Mouse (Mus musculus): ENCODE data around the gene Cdkl2. TPM values are rescaled to one million over a fixed set of nuclear protein-coding genes. Genes with fewer than 3 reads are reported as not detected.

The Cdkl2 gene
- polyA plus RNA-seq, 1 experiment, result 5.8 TPM

DNA sequence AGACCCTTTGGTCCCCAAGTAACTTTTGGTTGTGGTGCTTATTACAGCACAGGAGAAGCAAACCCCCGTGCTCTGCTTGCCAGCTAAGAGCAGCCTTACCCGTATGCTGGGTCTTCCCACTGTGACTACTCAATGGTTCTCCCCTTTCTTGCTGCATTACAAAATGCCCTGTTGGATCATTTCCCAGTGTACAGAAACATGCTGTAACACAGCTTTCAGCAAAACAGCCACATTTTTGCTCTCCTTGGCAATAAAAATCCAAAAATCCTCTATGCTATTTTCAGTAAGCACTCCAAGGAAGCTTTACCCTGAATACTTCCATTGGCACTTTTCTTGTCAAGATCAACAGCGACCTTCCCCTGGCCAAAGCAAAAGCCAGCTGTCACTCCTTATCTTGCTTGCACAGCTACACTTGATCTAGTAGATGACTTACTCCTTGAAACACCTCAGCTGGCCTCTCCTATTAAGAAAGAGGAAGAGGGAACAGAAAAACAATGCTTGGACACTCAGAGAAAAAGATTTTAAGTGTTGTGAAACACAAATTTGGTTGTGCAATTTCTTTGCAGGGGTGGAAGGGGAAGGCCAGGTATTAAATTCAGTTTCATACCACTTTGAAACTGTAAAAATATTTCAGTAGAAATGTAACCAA lies 83.0 kb downstream of the Cdkl2 start:
- Histone ChIP-seq H3K4me3 (ENCODE audit: insufficient read depth, low read length) (peak overlapping the region; percentile 54), H3K4me1 (ENCODE audit: control insufficient read depth, insufficient read depth, low read length) (peaks cover 18% of the 10 kb centered on the region), H3K27ac (ENCODE audit: insufficient read depth, low read depth, low read length) (peak overlapping the region; percentile 93)
- TF ChIP-seq POLR2A (IDR thresholded peaks at IDR 0.05; ENCODE audit: borderline replicate concordance, low read depth, low read length), result no peak
- no peak for TF ChIP-seq CTCF (IDR thresholded peaks at IDR 0.05; ENCODE audit: low read depth, low read length)

GRCm38 (mm10) chr5:91959986-91960385 lies 83.7 kb downstream of the Cdkl2 start:
- peak overlapping the region; percentile 93 for H3K27ac ChIP-seq (ENCODE audit: insufficient read depth, low read depth, low read length)
- H3K4me1 ChIP-seq (ENCODE audit: control insufficient read depth, insufficient read depth, low read length), result peaks cover 18% of the 10 kb centered on the region
- TF ChIP-seq CTCF (IDR thresholded peaks at IDR 0.05; ENCODE audit: low read depth, low read length), result no peak
- TF ChIP-seq POLR2A (IDR thresholded peaks at IDR 0.05; ENCODE audit: borderline replicate concordance, low read depth, low read length), result no peak
- no peak overlapping the region for H3K4me3 ChIP-seq (ENCODE audit: insufficient read depth, low read length)

GRCm38 (mm10) chr5:91959096-91959495 lies 84.6 kb downstream of the Cdkl2 start:
- TF ChIP-seq CTCF (IDR thresholded peaks at IDR 0.05; ENCODE audit: low read depth, low read length) (no peak), POLR2A (IDR thresholded peaks at IDR 0.05; ENCODE audit: borderline replicate concordance, low read depth, low read length) (no peak)
- no peak overlapping the region for H3K27ac ChIP-seq (ENCODE audit: insufficient read depth, low read depth, low read length)
- peaks cover 20% of the 10 kb centered on the region for H3K4me1 ChIP-seq (ENCODE audit: control insufficient read depth, insufficient read depth, low read length)
- no peak overlapping the region for H3K4me3 ChIP-seq (ENCODE audit: insufficient read depth, low read length)

DNA sequence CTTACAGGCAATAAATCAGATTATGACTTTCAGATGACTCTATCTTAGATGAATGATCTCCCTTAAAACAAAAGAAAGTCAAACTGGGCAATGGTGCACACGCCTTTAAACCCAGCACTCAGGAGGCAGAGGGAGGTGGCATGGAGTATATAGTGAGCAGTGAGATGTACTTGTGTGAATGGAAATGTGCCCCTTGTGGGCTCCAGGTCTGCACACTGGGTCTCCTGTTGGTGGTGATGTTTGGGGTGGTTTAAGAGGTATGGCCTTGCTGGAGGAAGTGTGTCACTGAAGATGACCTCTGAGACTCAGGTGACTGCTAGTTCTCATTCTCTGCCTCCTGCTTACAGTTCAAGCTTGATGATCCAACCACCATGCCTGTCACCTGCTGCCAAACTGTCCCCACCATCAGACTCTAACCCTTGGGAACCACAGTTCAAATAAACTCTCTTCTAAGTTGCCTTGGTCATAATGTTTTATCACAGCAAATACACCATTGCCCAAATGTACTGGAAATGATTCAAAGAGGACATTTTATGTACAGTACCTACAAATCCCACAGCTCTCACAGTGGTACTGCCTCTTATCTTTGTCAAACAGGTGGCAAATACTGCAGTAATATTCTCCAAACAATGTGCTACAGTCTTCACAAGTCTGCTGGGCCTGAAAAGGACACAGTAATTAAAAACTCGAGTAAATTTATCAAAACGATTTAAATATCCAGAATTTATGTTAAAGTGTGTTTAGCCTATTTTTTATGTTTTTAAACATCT lies 86.5 kb downstream of the Cdkl2 start:
- no peak overlapping the region for H3K27ac ChIP-seq (ENCODE audit: insufficient read depth, low read depth, low read length)
- H3K4me3 ChIP-seq (ENCODE audit: insufficient read depth, low read length), result no peak overlapping the region
- peaks cover 20% of the 10 kb centered on the region for H3K4me1 ChIP-seq (ENCODE audit: control insufficient read depth, insufficient read depth, low read length)
- TF ChIP-seq CTCF (IDR thresholded peaks at IDR 0.05; ENCODE audit: low read depth, low read length), result no peak
- no peak for TF ChIP-seq POLR2A (IDR thresholded peaks at IDR 0.05; ENCODE audit: borderline replicate concordance, low read depth, low read length)

Other genes with a start within 250 kb of the Cdkl2 start
- gene Rchy1, start 80.8 kb downstream of the Cdkl2 start, polyA plus RNA-seq (2012; ENCODE audit: insufficient read depth, insufficient read length, missing spikeins), result 41.0 and 48.8 TPM in 2 replicates
- gene Odaph, start 56.4 kb downstream of the Cdkl2 start, polyA plus RNA-seq (2012; ENCODE audit: insufficient read depth, insufficient read length, missing spikeins), result not detected in 2 replicates
- gene G3bp2, start 39.8 kb upstream of the Cdkl2 start, polyA plus RNA-seq (2012; ENCODE audit: insufficient read depth, insufficient read length, missing spikeins), result 100 and 112 TPM in 2 replicates
- 44.4 and 47.3 TPM in 2 replicates for gene Uso1, start 94.1 kb upstream of the Cdkl2 start, polyA plus RNA-seq (2012; ENCODE audit: insufficient read depth, insufficient read length, missing spikeins)
- gene U90926, start 171.5 kb upstream of the Cdkl2 start, polyA plus RNA-seq (2012; ENCODE audit: insufficient read depth, insufficient read length, missing spikeins), result 1.6 TPM in 1 of 2 replicates, not detected in the other
- 0.40 TPM in 1 of 2 replicates, not detected in the other for gene Ppef2, start 212.4 kb upstream of the Cdkl2 start, polyA plus RNA-seq (2012; ENCODE audit: insufficient read depth, insufficient read length, missing spikeins)
- 71.6 and 76.6 TPM in 2 replicates for gene Naaa, start 234.3 kb upstream of the Cdkl2 start, polyA plus RNA-seq (2012; ENCODE audit: insufficient read depth, insufficient read length, missing spikeins)